20 mouse cellular contexts compared by ENCODE assay signal in genomic region chr4:71187801-71188200, GRCm38 (mm10).
"Had no signal": no experiment of that assay in that cellular context is flagged by ENCODE, and none has a peak within 500 bp of the region (broad histone marks: within the 10 kb centered on the region; RNA-seq: fewer than 3 reads in every experiment).

No protein-coding gene starts in this region.

- H3K4me2 ChIP-seq: intestine, embryonic 15.5 days; kidney, embryonic 15.5 days; limb, embryonic 12.5 days; liver, embryonic 13.5 days; midbrain, embryonic 13.5 days; neural tube, embryonic 13.5 days; stomach, embryonic 15.5 days had no signal

- H3K4me3 ChIP-seq: intestine, embryonic 15.5 days; kidney, embryonic 15.5 days; left cerebral cortex, adult 2 months; limb, embryonic 12.5 days; liver, embryonic 13.5 days; megakaryocyte, embryonic 14.5 days; midbrain, embryonic 10.5 days; midbrain, embryonic 13.5 days; myocyte; neural tube, embryonic 13.5 days; stomach, embryonic 15.5 days had no signal

- H3K36me3 ChIP-seq: intestine, embryonic 15.5 days; kidney, embryonic 15.5 days; limb, embryonic 12.5 days; liver, embryonic 13.5 days; midbrain, embryonic 10.5 days; midbrain, embryonic 13.5 days; neural tube, embryonic 13.5 days; stomach, embryonic 15.5 days had no signal

- H3K27ac ChIP-seq: intestine, embryonic 15.5 days; left cerebral cortex, adult 2 months; limb, embryonic 12.5 days; liver, embryonic 13.5 days; midbrain, embryonic 10.5 days; midbrain, embryonic 13.5 days; neural tube, embryonic 13.5 days; stomach, embryonic 15.5 days had no signal

- H3K4me1 ChIP-seq: intestine, embryonic 15.5 days; kidney, embryonic 15.5 days; limb, embryonic 12.5 days; liver, embryonic 13.5 days; megakaryocyte, embryonic 14.5 days; midbrain, embryonic 10.5 days; midbrain, embryonic 13.5 days; neural tube, embryonic 13.5 days; stomach, embryonic 15.5 days had no signal

- H3K9ac ChIP-seq: intestine, embryonic 15.5 days; kidney, embryonic 15.5 days; limb, embryonic 12.5 days; liver, embryonic 13.5 days; midbrain, embryonic 13.5 days; neural tube, embryonic 13.5 days; stomach, embryonic 15.5 days had no signal

- ATAC-seq: intestine, embryonic 15.5 days; lung, postnatal 0 days; midbrain, embryonic 13.5 days; midbrain, embryonic 16.5 days had no signal

- H3K27me3 ChIP-seq: intestine, embryonic 15.5 days; kidney, embryonic 15.5 days; limb, embryonic 12.5 days; liver, embryonic 13.5 days; megakaryocyte, embryonic 14.5 days; midbrain, embryonic 13.5 days; neural tube, embryonic 13.5 days; stomach, embryonic 15.5 days had no signal

- DNase-seq: kidney, adult 11 months; layer of hippocampus, postnatal 36 days; liver, embryonic 13.5 days; lung, adult 2 months; retina, postnatal 1 day; right cerebral cortex, postnatal 25 days; spleen, adult 18-20 months; thymus, postnatal 25 days had no signal

- H3K9me3 ChIP-seq: intestine, embryonic 15.5 days; kidney, embryonic 15.5 days; limb, embryonic 12.5 days; liver, embryonic 13.5 days; megakaryocyte, embryonic 14.5 days; midbrain, embryonic 10.5 days; midbrain, embryonic 13.5 days; neural tube, embryonic 13.5 days; stomach, embryonic 15.5 days had no signal
